Mouse (Mus musculus) liver, embryonic 12.5 days (tissue): ENCODE results near the gene Klhl35. TPM values are rescaled to one million over a fixed set of nuclear protein-coding genes. Genes with fewer than 3 reads are reported as not detected.
A peak's percentile ranks its signal among the peaks of the same experiment; 100 is the strongest.

ENCODE experiments used
- ATAC-seq: fragments of 200-750 bp; cut with Nextera tagmentation; 2 replicates; pipeline ENCODE4 v1.8.0; 2017; ENCODE audit warnings: moderate number of reproducible peaks, mild to moderate bottlenecking, moderate library complexity
- H3K27ac ChIP-seq: fragments of 300-500 bp; sonication (generic); 2 replicates; pipeline ENCODE4 v1.5.1; 2016; ENCODE audit warnings: mild to moderate bottlenecking
- H3K27me3 ChIP-seq: fragments of 300-500 bp; sonication (generic); replicated peaks from 2 replicates; pipeline ENCODE4 v1.6.1; 2016; ENCODE audit warnings: mild to moderate bottlenecking, moderate library complexity
- H3K36me3 ChIP-seq: fragments of 300-500 bp; sonication (generic); 2 replicates; pipeline ENCODE4 v1.6.1; 2016; ENCODE audit warnings: mild to moderate bottlenecking, moderate library complexity
- H3K4me1 ChIP-seq: fragments of 300-500 bp; sonication (generic); 2 replicates; pipeline ENCODE4 v1.6.1; 2016
- H3K4me2 ChIP-seq: fragments of 300-500 bp; sonication (generic); 2 replicates; pipeline ENCODE4 v1.6.1; 2016; ENCODE audit warnings: mild to moderate bottlenecking, moderate library complexity
- H3K4me3 ChIP-seq: fragments of 300-500 bp; sonication (generic); 2 replicates; pipeline ENCODE4 v1.5.1; 2016; ENCODE audit warnings: mild to moderate bottlenecking, moderate library complexity
- H3K9ac ChIP-seq: fragments of 300-500 bp; sonication (generic); 2 replicates; pipeline ENCODE4 v1.6.1; 2016; ENCODE audit warnings: mild to moderate bottlenecking, moderate library complexity
- H3K9me3 ChIP-seq: fragments of 300-500 bp; sonication (generic); replicated peaks from 2 replicates; pipeline ENCODE4 v1.6.1; 2016; ENCODE audit warnings: mild to moderate bottlenecking, moderate library complexity
- WGBS: fragments of 180-500 bp; shearing (Covaris S2); methylation state at CpG from one replicate; pipeline ENCODE4 v1.1.7; 2016; ENCODE audit not compliant: insufficient replicate concordance; 5-methylcytosine and 5-hydroxymethylcytosine counted together
- polyA plus RNA-seq: library from polyadenylated mRNA; unstranded; fragments of >200 nt; fragmentation: Nextera tagmentation; extraction: Ambion mirVana; gene quantifications from 2 replicates; pipeline ENCODE4 v1.2.1, GENCODE M21; 2016

Gene Klhl35
- polyA plus RNA-seq, 1 experiment from 2014 or later = 0.14 TPM

DNA sequence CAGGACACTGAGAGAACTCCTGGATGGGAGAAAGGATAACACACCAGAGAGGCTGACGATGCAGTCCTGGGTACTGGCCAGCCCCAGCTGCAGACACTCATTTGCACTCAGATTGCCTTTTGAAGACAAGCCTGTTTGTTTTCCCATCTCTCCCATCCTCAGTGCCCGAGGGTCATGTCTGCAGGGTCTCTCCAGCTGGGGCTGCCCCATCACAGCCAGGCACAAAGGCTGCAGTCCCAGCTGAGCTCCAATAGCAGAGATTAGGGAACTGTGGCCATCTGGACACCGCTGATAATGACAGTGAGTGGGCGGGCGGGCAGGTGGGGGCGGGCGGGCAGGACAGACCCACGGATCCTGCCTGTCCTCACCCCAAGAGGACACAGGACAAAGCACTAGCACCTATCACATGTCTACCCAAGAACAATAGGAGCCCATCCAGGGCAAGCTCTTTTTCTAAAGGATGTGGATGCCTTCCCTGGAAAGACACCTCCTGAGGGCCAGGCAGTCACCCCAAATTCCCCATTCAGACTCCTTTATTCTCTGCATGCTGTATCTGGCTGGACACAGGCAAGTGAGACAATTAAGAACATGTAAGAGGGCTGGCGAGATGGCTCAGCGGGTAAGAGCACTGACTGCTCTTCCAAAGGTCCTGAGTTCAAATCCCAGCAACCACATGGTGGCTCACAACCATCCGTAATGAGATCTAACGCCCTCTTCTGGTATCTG, 9.2 kb downstream of the Klhl35 start:
- peak; percentile 80 for ATAC-seq
- no peaks in the 10 kb centered on the region for H3K9me3 ChIP-seq
- H3K9ac ChIP-seq = no peak overlapping the region
- H3K27ac ChIP-seq = peak overlapping the region; percentile 75
- WGBS = 35% methylated on average over 12 of the region's 12 CpGs
- peaks cover 16% of the 10 kb centered on the region for H3K27me3 ChIP-seq
- peak overlapping the region; percentile 44 for H3K4me2 ChIP-seq
- peaks cover 65% of the 10 kb centered on the region for H3K4me1 ChIP-seq
- H3K4me3 ChIP-seq = no peak overlapping the region
- peaks cover 83% of the 10 kb centered on the region for H3K36me3 ChIP-seq

DNA sequence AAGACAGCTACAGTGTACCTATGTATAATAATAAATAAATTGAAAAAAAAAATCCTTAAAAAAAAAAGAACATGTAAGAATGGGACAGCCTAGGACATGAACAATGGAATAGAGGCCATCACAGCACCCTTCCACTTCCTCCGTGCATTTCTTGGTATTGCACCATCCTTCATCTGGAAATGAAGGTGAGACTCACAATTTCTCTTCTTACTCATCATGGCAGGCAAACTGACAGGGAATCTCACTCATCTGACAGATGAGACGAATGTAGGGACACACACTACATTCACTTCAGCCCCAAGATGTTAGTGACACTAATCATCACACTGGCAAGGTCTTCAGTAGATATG, 9.7 kb downstream of the Klhl35 start:
- Histone ChIP-seq H3K36me3 (peaks cover 88% of the 10 kb centered on the region), H3K4me1 (peaks cover 68% of the 10 kb centered on the region)

DNA sequence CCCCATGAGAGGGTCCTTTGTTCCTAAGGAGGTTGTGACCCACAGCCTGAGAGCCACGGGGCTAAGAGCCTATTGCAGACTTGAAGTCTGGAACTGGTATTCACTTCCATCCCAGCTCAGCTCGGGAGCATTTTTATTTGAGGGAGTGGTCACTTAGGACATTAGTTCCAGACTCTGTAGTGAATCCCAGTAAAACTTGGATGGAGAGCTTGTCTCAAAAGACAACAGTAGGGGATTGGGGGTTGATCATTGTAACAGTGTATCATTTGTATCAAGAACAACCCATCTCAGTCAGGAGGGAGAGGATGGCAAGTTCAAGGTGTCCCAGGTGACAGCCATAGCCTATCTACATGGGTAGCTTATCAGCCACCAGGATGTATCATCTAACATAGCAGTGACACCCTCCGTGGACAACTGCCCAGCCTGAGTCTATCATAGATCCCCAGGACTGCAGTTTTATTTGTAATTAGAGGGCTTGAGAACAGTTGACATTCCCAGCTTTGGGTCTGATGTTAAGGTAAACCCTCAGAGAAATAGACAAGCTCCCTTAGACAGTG, 10.8 kb downstream of the Klhl35 start:
- no peak for ATAC-seq
- Histone ChIP-seq H3K4me2 (no peak overlapping the region; the same call in 1 of the 2 replicates), H3K9me3 (no peaks in the 10 kb centered on the region), H3K27me3 (no peaks in the 10 kb centered on the region), H3K4me1 (peaks cover 79% of the 10 kb centered on the region), H3K4me3 (no peak overlapping the region), H3K9ac (no peak overlapping the region), H3K36me3 (peaks cover 95% of the 10 kb centered on the region), H3K27ac (peak overlapping the region; percentile 75)
- WGBS = 26% methylated on average over 3 of the region's 3 CpGs

More for the DNA sequence above, 9.7 kb downstream of the Klhl35 start:
- no peak overlapping the region for H3K9ac ChIP-seq
- no peak overlapping the region for H3K4me3 ChIP-seq
- 36% methylated on average over 2 of the region's 2 CpGs for WGBS
- ATAC-seq = no peak; the same call in 1 of the 2 replicates
- peak overlapping the region; percentile 44; the same call in 1 of the 2 replicates for H3K4me2 ChIP-seq
- peaks cover 10% of the 10 kb centered on the region for H3K27me3 ChIP-seq
- H3K27ac ChIP-seq = peak overlapping the region; percentile 75
- no peaks in the 10 kb centered on the region for H3K9me3 ChIP-seq

- ATAC-seq = no peak
- no peaks in the 10 kb centered on the region for H3K9me3 ChIP-seq
- H3K36me3 ChIP-seq = peaks cover 96% of the 10 kb centered on the region
- 0 out of 2 replicates have a peak overlapping the region, but pooled peaks have one; percentile 75 for H3K27ac ChIP-seq
- H3K4me1 ChIP-seq = peaks cover 85% of the 10 kb centered on the region
- WGBS = 79% methylated on average over 5 of the region's 5 CpGs
- H3K4me2 ChIP-seq = no peak overlapping the region; the same call in 1 of the 2 replicates
- H3K27me3 ChIP-seq = no peaks in the 10 kb centered on the region
- H3K9ac ChIP-seq = no peak overlapping the region
- H3K4me3 ChIP-seq = no peak overlapping the region
Measured at GRCm38 (mm10) chr7:99477235-99477634, 11.4 kb downstream of the Klhl35 start.

- no peak for ATAC-seq
- peaks cover 56% of the 10 kb centered on the region for H3K4me1 ChIP-seq
- H3K9me3 ChIP-seq = no peaks in the 10 kb centered on the region
- peak overlapping the region; percentile 93 for H3K9ac ChIP-seq
- peaks cover 51% of the 10 kb centered on the region for H3K36me3 ChIP-seq
- H3K4me3 ChIP-seq = peak overlapping the region; percentile 92
- WGBS = under 1% methylated on average over 6 of the region's 6 CpGs
- H3K27ac ChIP-seq = peak overlapping the region; percentile 88
- H3K27me3 ChIP-seq = peaks cover 13% of the 10 kb centered on the region; the same call in 1 of the 2 replicates
- peak overlapping the region; percentile 94 for H3K4me2 ChIP-seq
Measured at GRCm38 (mm10) chr7:99482637-99483036, 16.8 kb downstream of the Klhl35 start.

DNA sequence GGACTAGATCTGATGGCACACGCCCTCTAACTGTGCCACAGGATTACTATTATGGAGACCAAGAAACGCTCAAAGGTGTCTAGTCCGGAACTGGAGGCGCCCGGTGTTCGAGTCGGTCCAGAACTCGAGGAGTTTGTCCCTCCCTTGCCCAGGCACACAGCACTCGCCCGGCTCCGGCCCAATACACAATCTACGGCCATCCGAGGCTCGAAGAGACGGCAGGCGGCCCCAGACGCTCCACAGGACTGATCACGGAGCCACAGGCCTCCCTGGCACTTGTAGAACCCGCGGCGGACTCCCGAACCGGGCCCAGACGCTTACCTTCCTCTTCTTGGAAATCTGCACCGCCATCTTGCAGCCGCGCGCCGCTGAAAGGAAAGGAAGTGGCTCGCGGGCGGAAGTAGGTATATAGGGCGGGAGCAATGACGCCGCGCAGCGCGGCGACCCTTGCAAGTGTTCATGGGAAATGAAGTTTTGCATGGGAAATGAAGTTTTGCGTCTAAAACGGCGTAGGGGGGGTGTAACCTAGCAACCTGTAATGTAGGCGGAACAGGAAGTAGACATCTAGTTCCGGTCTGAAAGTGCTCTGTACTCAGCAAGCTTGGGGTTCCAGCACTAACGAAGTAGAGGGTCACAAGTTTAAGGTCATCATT, 17.6 kb downstream of the Klhl35 start, which contains the start of gene Rps3:
TSS of gene Rps3 (minus strand) at position 468 of the 653 bp plus-strand sequence.
- Histone ChIP-seq H3K27me3 (peaks cover 13% of the 10 kb centered on the region; the same call in 1 of the 2 replicates), H3K4me2 (peak within 1 kb of the TSS; percentile 94), H3K27ac (peak within 1 kb of the TSS; percentile 88), H3K4me1 (peaks cover 49% of the 10 kb centered on the region), H3K9ac (peak within 1 kb of the TSS; percentile 93), H3K4me3 (peak within 1 kb of the TSS; percentile 92), H3K9me3 (no peaks in the 10 kb centered on the region), H3K36me3 (peaks cover 44% of the 10 kb centered on the region)
- under 1% methylated on average over 45 of the region's 45 CpGs for WGBS
- ATAC-seq = peak; percentile 94

DNA sequence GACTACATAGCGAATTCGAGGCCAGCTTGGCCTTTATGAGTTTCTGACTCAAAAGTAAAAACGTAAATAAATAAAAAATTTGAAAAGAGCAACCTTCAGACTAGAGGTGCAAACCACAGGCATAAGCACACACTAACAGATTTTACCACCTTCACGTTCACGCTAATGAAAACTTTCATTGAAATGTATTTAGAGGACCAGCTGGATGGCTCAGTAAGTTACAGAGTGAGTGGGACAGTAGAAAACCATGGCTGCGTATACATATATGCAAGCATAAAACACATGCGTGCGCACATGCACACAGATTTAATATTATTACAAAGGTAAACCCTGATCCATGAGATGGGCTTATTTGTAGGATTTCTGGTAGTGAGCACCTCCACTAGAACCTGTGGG, 18.1 kb downstream of the Klhl35 start:
- Histone ChIP-seq H3K36me3 (peaks cover 39% of the 10 kb centered on the region), H3K4me1 (peaks cover 45% of the 10 kb centered on the region), H3K9me3 (no peaks in the 10 kb centered on the region), H3K27ac (peak overlapping the region; percentile 64), H3K9ac (no peak overlapping the region), H3K4me3 (peak overlapping the region; percentile 92), H3K4me2 (peak overlapping the region; percentile 94), H3K27me3 (peaks cover 13% of the 10 kb centered on the region; the same call in 1 of the 2 replicates)
- WGBS = 43% methylated on average over 8 of the region's 8 CpGs
- ATAC-seq = no peak

DNA sequence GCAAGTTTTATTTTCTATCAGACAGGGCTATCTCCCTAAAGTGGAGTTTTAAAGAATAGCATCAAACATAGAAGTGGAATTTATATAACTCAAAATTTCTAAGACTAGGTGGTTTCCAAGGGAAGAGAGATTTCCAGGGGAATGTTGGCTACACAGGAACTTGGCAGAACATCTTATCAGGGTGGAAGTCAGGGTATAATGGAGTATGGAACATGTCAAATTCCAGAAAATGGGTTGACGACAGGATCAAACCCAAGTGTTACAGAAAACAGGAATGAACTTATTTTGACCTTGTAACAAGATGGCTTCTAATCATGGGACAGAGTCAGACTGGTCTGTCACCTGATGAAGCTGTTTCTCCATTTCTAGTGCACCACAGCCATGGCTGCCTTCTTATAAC, 18.9 kb downstream of the Klhl35 start:
- no peak overlapping the region for H3K27ac ChIP-seq
- H3K27me3 ChIP-seq = peaks cover 16% of the 10 kb centered on the region; the same call in 1 of the 2 replicates
- ATAC-seq = no peak
- no peak overlapping the region for H3K4me2 ChIP-seq
- 82% methylated on average over 1 of the region's 1 CpGs for WGBS
- H3K36me3 ChIP-seq = peaks cover 31% of the 10 kb centered on the region
- no peak overlapping the region for H3K4me3 ChIP-seq
- peaks cover 37% of the 10 kb centered on the region for H3K4me1 ChIP-seq
- H3K9me3 ChIP-seq = no peaks in the 10 kb centered on the region
- no peak overlapping the region for H3K9ac ChIP-seq

GRCm38 (mm10) chr7:99489708-99490107, 23.9 kb downstream of the Klhl35 start:
- Histone ChIP-seq H3K27me3 (peaks cover 19% of the 10 kb centered on the region; the same call in 1 of the 2 replicates), H3K4me3 (no peak overlapping the region), H3K9me3 (no peaks in the 10 kb centered on the region), H3K4me1 (no peaks in the 10 kb centered on the region), H3K4me2 (no peak overlapping the region), H3K36me3 (no peaks in the 10 kb centered on the region), H3K27ac (no peak overlapping the region), H3K9ac (no peak overlapping the region)
- ATAC-seq = no peak
- 56% methylated on average over 5 of the region's 5 CpGs for WGBS

DNA sequence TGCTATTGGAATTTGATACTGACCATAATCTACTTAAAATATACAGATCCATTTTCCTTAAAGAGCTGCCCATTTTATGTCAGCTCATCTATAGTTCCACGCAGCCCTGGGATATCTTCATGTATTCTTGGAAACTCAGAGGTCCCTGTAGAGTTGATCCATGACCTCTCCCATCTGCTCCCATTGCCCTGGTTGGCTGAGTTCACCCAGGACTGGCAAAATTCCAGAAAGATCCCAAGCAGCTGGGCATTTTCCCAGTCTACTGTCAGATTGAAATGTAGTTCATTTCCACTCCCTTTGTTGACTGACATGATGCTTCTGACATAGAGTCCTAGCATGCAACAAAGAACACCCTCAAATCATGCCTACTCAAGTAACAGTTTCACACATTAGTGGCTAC, 33.3 kb downstream of the Klhl35 start:
- H3K27me3 ChIP-seq = 0 out of 2 replicates have a peak, but pooled peaks cover 5% of the 10 kb centered on the region
- H3K4me3 ChIP-seq = no peak overlapping the region
- ATAC-seq = no peak
- H3K4me2 ChIP-seq = no peak overlapping the region
- H3K27ac ChIP-seq = no peak overlapping the region
- no peaks in the 10 kb centered on the region for H3K36me3 ChIP-seq
- no peak overlapping the region for H3K9ac ChIP-seq
- 57% methylated on average over 1 of the region's 1 CpGs for WGBS
- H3K4me1 ChIP-seq = peaks cover 26% of the 10 kb centered on the region
- H3K9me3 ChIP-seq = no peaks in the 10 kb centered on the region

GRCm38 (mm10) chr7:99500201-99500600, 34.4 kb downstream of the Klhl35 start:
- peak; percentile 72 for ATAC-seq
- WGBS = 1% methylated on average over 8 of the region's 8 CpGs
- no peaks in the 10 kb centered on the region for H3K36me3 ChIP-seq
- no peak overlapping the region for H3K4me2 ChIP-seq
- peak overlapping the region; percentile 3; the same call in 1 of the 2 replicates for H3K9ac ChIP-seq
- peak overlapping the region; percentile 87 for H3K27ac ChIP-seq
- no peaks in the 10 kb centered on the region for H3K9me3 ChIP-seq
- H3K27me3 ChIP-seq = 0 out of 2 replicates have a peak, but pooled peaks cover 5% of the 10 kb centered on the region
- H3K4me3 ChIP-seq = no peak overlapping the region
- H3K4me1 ChIP-seq = peaks cover 26% of the 10 kb centered on the region

GRCm38 (mm10) chr7:99500655-99501054, 34.9 kb downstream of the Klhl35 start:
- no peaks in the 10 kb centered on the region for H3K36me3 ChIP-seq
- peak overlapping the region; percentile 87 for H3K27ac ChIP-seq
- peaks cover 30% of the 10 kb centered on the region for H3K4me1 ChIP-seq
- H3K4me2 ChIP-seq = peak overlapping the region; percentile 44
- no peak overlapping the region for H3K4me3 ChIP-seq
- peak overlapping the region; percentile 3; the same call in 1 of the 2 replicates for H3K9ac ChIP-seq
- H3K9me3 ChIP-seq = no peaks in the 10 kb centered on the region
- ATAC-seq = peak; percentile 92
- 0 out of 2 replicates have a peak, but pooled peaks cover 5% of the 10 kb centered on the region for H3K27me3 ChIP-seq
- 28% methylated on average over 5 of the region's 5 CpGs for WGBS
